Mouse (Mus musculus) gastrocnemius, postnatal 36 days (tissue): ENCODE data around the gene Cabp2. TPM values are rescaled to one million over a fixed set of nuclear protein-coding genes. Genes with fewer than 3 reads are reported as not detected.

ENCODE experiments used
- total RNA-seq, 2 experiments: library from RNA; stranded (reverse); gene quantifications; 2 replicates each; pipeline ENCODE4 v1.2.3; 2021

Gene Cabp2
- total RNA-seq, 2 experiments from 2014 or later, result not detected

Other genes starting within 250 kb of the Cabp2 start
- 1 to 10 TPM; 1.4 to 2.4 TPM for gene Chka, start 229.8 kb upstream of the Cabp2 start, total RNA-seq
- 1 to 10 TPM; 4.8 to 5.9 TPM for gene Tcirg1, start 174.4 kb upstream of the Cabp2 start, total RNA-seq
- 100 to 1,000 TPM; 242 to 273 TPM for gene Ndufs8, start 168.8 kb upstream of the Cabp2 start, total RNA-seq
- gene Aldh3b1, start 151.8 kb upstream of the Cabp2 start, total RNA-seq, result 1 to 10 TPM in 1 of 2 experiments, under 1 TPM in 1; 0.92 to 1.6 TPM
- gene Unc93b1, start 146.4 kb upstream of the Cabp2 start, total RNA-seq, result 1 to 10 TPM; 5.1 to 7.7 TPM
- gene Aldh3b3, start 122.9 kb upstream of the Cabp2 start, total RNA-seq, result not detected
- under 1 TPM; 0.20 to 0.23 TPM for gene Aldh3b2, start 109.2 kb upstream of the Cabp2 start, total RNA-seq
- 1 to 10 TPM; 2.0 to 3.2 TPM for gene Acy3, start 95.0 kb upstream of the Cabp2 start, total RNA-seq
- gene Tbx10, start 88.8 kb upstream of the Cabp2 start, total RNA-seq, result not detected
- 10 to 100 TPM; 22.5 to 23.0 TPM for gene Nudt8, start 81.0 kb upstream of the Cabp2 start, total RNA-seq
- under 1 TPM; 0.13 to 0.20 TPM for gene Gm49405, start 81.0 kb upstream of the Cabp2 start, total RNA-seq
- under 1 TPM; 0.79 to 0.82 TPM for gene Doc2g, start 78.3 kb upstream of the Cabp2 start, total RNA-seq
- gene Ndufv1, start 68.8 kb upstream of the Cabp2 start, total RNA-seq, result 100 to 1,000 TPM; 417 to 445 TPM
- 100 to 1,000 TPM; 344 to 368 TPM for gene Gstp1, start 43.6 kb upstream of the Cabp2 start, total RNA-seq
- gene Gstp2, start 35.6 kb upstream of the Cabp2 start, total RNA-seq, result 100 to 1,000 TPM; 148 to 162 TPM
- not detected for gene Gstp3, start 22.0 kb upstream of the Cabp2 start, total RNA-seq
- gene Cdk2ap2, start 15.6 kb downstream of the Cabp2 start, total RNA-seq, result 10 to 100 TPM; 20.0 to 22.3 TPM
- 1 to 10 TPM; 3.8 to 4.0 TPM for gene Pitpnm1, start 18.4 kb downstream of the Cabp2 start, total RNA-seq
- gene Aip, start 44.3 kb downstream of the Cabp2 start, total RNA-seq, result 10 to 100 TPM; 58.2 to 68.0 TPM
- not detected for gene Gpr152, start 58.2 kb downstream of the Cabp2 start, total RNA-seq
- not detected for gene Cabp4, start 62.5 kb downstream of the Cabp2 start, total RNA-seq
- 10 to 100 TPM; 13.9 to 15.3 TPM for gene Coro1b, start 67.0 kb downstream of the Cabp2 start, total RNA-seq
- gene Ptprcap, start 72.0 kb downstream of the Cabp2 start, total RNA-seq, result 1 to 10 TPM in 1 of 2 experiments, under 1 TPM in 1; 0.86 to 1.8 TPM
- 10 to 100 TPM; 25.2 to 26.8 TPM for gene Rps6kb2, start 81.8 kb downstream of the Cabp2 start, total RNA-seq
- 10 to 100 TPM; 26.0 to 26.2 TPM for gene Carns1, start 93.9 kb downstream of the Cabp2 start, total RNA-seq
- gene Tbc1d10c, start 109.7 kb downstream of the Cabp2 start, total RNA-seq, result 1 to 10 TPM; 4.7 to 5.6 TPM
- gene Ppp1ca, start 110.5 kb downstream of the Cabp2 start, total RNA-seq, result 100 to 1,000 TPM; 196 to 211 TPM
- gene Rad9a, start 120.1 kb downstream of the Cabp2 start, total RNA-seq, result 1 to 10 TPM; 2.3 to 2.9 TPM
- under 1 TPM; 0.52 to 0.61 TPM for gene Clcf1, start 132.7 kb downstream of the Cabp2 start, total RNA-seq
- not detected for gene AC109138.7, start 132.8 kb downstream of the Cabp2 start, total RNA-seq
- 10 to 100 TPM; 16.0 to 21.1 TPM for gene Pold4, start 150.3 kb downstream of the Cabp2 start, total RNA-seq
- 1 to 10 TPM; 2.4 to 3.0 TPM for gene Ssh3, start 187.6 kb downstream of the Cabp2 start, total RNA-seq
- gene Ankrd13d, start 201.6 kb downstream of the Cabp2 start, total RNA-seq, result under 1 TPM; 0.23 to 0.27 TPM
- gene Grk2, start 224.6 kb downstream of the Cabp2 start, total RNA-seq, result 10 to 100 TPM; 41.5 to 52.0 TPM